Mouse (Mus musculus) lung, postnatal 0 days (tissue): ENCODE results near the gene Grik2. TPM values are rescaled to one million over a fixed set of nuclear protein-coding genes. Genes with fewer than 3 reads are reported as not detected.
"Not testable (repeated sequence)": the region's sequence is repeated elsewhere in the genome, so short reads cannot be mapped to it uniquely, and the experiment has no call there.

ENCODE experiments used
- ATAC-seq: fragments of 200-750 bp; cut with Nextera tagmentation; 2 replicates; pipeline ENCODE4 v1.8.0; 2017; ENCODE audit warnings: moderate library complexity
- DNase-seq: peaks from one replicate; pipeline ENCODE4 v3.0.0-alpha.2; 2016; ENCODE audit warnings: low spot score
- H3K27ac ChIP-seq: fragments of 300-500 bp; sonication (generic); 2 replicates; pipeline ENCODE4 v1.5.1; 2014; ENCODE audit warnings: antibody characterized with exemption, mild to moderate bottlenecking, low read length, mixed read lengths
- H3K27me3 ChIP-seq: fragments of 300-500 bp; sonication (generic); replicated peaks from 2 replicates; pipeline ENCODE4 v1.6.1; 2014; ENCODE audit warnings: low read length, mixed read lengths; ENCODE audit not compliant: insufficient read depth
- H3K36me3 ChIP-seq: fragments of 300-500 bp; sonication (generic); 2 replicates; pipeline ENCODE4 v1.6.1; 2014; ENCODE audit warnings: low read length, mixed read lengths; ENCODE audit not compliant: insufficient read depth
- H3K4me1 ChIP-seq: fragments of 300-500 bp; sonication (generic); 2 replicates; pipeline ENCODE4 v1.6.1; 2014; ENCODE audit warnings: antibody characterized with exemption, low read depth, low read length, mixed read lengths; ENCODE audit not compliant: insufficient read depth
- H3K4me2 ChIP-seq: fragments of 300-500 bp; sonication (generic); replicated peaks from 2 replicates; pipeline ENCODE4 v1.6.1; 2014; ENCODE audit warnings: low read depth, mild to moderate bottlenecking, low read length, moderate library complexity, mixed read lengths
- H3K4me3 ChIP-seq: fragments of 300-500 bp; sonication (generic); 2 replicates; pipeline ENCODE4 v1.5.1; 2014; ENCODE audit warnings: low read depth, low read length
- H3K9ac ChIP-seq: fragments of 300-500 bp; sonication (generic); replicated peaks from 2 replicates; pipeline ENCODE4 v1.6.1; 2014; ENCODE audit warnings: low read depth, mild to moderate bottlenecking
- H3K9me3 ChIP-seq: fragments of 300-500 bp; sonication (generic); 2 replicates; pipeline ENCODE4 v1.6.1; 2016; ENCODE audit warnings: low read length, mixed read lengths
- CTCF ChIP-seq: IDR thresholded peaks from 2 replicates; pipeline ENCODE4 v1.5.1; 2016; ENCODE audit warnings: antibody characterized with exemption, mild to moderate bottlenecking
- EP300 ChIP-seq: IDR thresholded peaks from 2 replicates; pipeline ENCODE4 v1.6.1; 2016; ENCODE audit warnings: antibody characterized with exemption, mild to moderate bottlenecking, control low read depth
- WGBS: fragments of 180-500 bp; shearing (Covaris S2); extraction: QIAGEN DNeasy Blood & Tissue Kit; methylation state at CpG from one replicate; pipeline ENCODE4 v1.1.7; 2014; 5-methylcytosine and 5-hydroxymethylcytosine counted together
- polyA plus RNA-seq: library from polyadenylated mRNA; unstranded; fragments of >200 nt; fragmentation: Nextera tagmentation; extraction: Ambion mirVana; gene quantifications from 2 replicates; pipeline ENCODE4 v1.2.1, GENCODE M21; 2015

Grik2 gene
- polyA plus RNA-seq, 1 experiment from 2014 or later = 0.12 TPM

- no peaks in the 10 kb centered on the region for H3K4me1 ChIP-seq
- H3K36me3 ChIP-seq = no peaks in the 10 kb centered on the region
- WGBS = 60% methylated on average over 2 of the region's 2 CpGs
- DNase-seq (no peak), ATAC-seq (no peak)
- H3K27me3 ChIP-seq = no peaks in the 10 kb centered on the region
- H3K9ac ChIP-seq = no peak overlapping the region
- H3K4me2 ChIP-seq = no peak overlapping the region
- TF ChIP-seq CTCF (no peak), EP300 (no peak)
- H3K27ac ChIP-seq = no peak overlapping the region
- H3K4me3 ChIP-seq = no peak overlapping the region
- no peaks in the 10 kb centered on the region; the same call in 1 of the 2 replicates for H3K9me3 ChIP-seq
Measured at GRCm38 (mm10) chr10:49437057-49437456, 351.5 kb downstream of the Grik2 start.

GRCm38 (mm10) chr10:49436301-49436700, 352.3 kb downstream of the Grik2 start:
- Histone ChIP-seq H3K9me3 (no peaks in the 10 kb centered on the region; the same call in 1 of the 2 replicates), H3K36me3 (no peaks in the 10 kb centered on the region), H3K4me1 (no peaks in the 10 kb centered on the region), H3K4me3 (no peak overlapping the region), H3K9ac (no peak overlapping the region), H3K27ac (no peak overlapping the region), H3K4me2 (no peak overlapping the region), H3K27me3 (no peaks in the 10 kb centered on the region)
- WGBS = 77% methylated on average over 2 of the region's 2 CpGs
- no peak for DNase-seq
- no peak for TF ChIP-seq EP300
- no peak for TF ChIP-seq CTCF
- no peak for ATAC-seq

- TF ChIP-seq EP300 (no peak), CTCF (no peak)
- no peak for DNase-seq
- no peaks in the 10 kb centered on the region for H3K27me3 ChIP-seq
- H3K9me3 ChIP-seq = no peaks in the 10 kb centered on the region; the same call in 1 of the 2 replicates
- 45% methylated on average over 2 of the region's 2 CpGs for WGBS
- no peak overlapping the region for H3K4me3 ChIP-seq
- no peaks in the 10 kb centered on the region for H3K4me1 ChIP-seq
- H3K36me3 ChIP-seq = no peaks in the 10 kb centered on the region
- no peak for ATAC-seq
- H3K9ac ChIP-seq = no peak overlapping the region
- H3K4me2 ChIP-seq = no peak overlapping the region
- no peak overlapping the region for H3K27ac ChIP-seq
Measured at GRCm38 (mm10) chr10:49432825-49433224, 355.7 kb downstream of the Grik2 start.

- not testable (repeated sequence) for DNase-seq, H3K27ac ChIP-seq, H3K36me3 ChIP-seq, H3K4me2 ChIP-seq, H3K4me3 ChIP-seq, H3K9ac ChIP-seq, H3K4me1 ChIP-seq, H3K27me3 ChIP-seq, ATAC-seq, H3K9me3 ChIP-seq
- WGBS = 83% methylated on average over 1 of the region's 1 CpGs
Measured at GRCm38 (mm10) chr10:49417206-49417605, 371.4 kb downstream of the Grik2 start.

- Histone ChIP-seq H3K4me2 (no peak overlapping the region), H3K9me3 (no peaks in the 10 kb centered on the region), H3K27me3 (no peaks in the 10 kb centered on the region), H3K4me1 (no peaks in the 10 kb centered on the region), H3K9ac (no peak overlapping the region), H3K27ac (no peak overlapping the region), H3K4me3 (no peak overlapping the region), H3K36me3 (no peaks in the 10 kb centered on the region)
- TF ChIP-seq EP300 (no peak), CTCF (no peak)
- 60% methylated on average over 3 of the region's 3 CpGs for WGBS
- DNase-seq (no peak), ATAC-seq (no peak)
Measured at GRCm38 (mm10) chr10:49382996-49383395, 405.6 kb downstream of the Grik2 start.

GRCm38 (mm10) chr10:49381852-49382251, 406.7 kb downstream of the Grik2 start:
- ATAC-seq = no peak
- Histone ChIP-seq H3K4me3 (no peak overlapping the region), H3K36me3 (no peaks in the 10 kb centered on the region), H3K27me3 (no peaks in the 10 kb centered on the region), H3K4me1 (no peaks in the 10 kb centered on the region), H3K27ac (no peak overlapping the region), H3K4me2 (no peak overlapping the region), H3K9ac (no peak overlapping the region), H3K9me3 (no peaks in the 10 kb centered on the region)
- TF ChIP-seq CTCF (no peak), EP300 (no peak)
- WGBS = 46% methylated on average over 2 of the region's 2 CpGs
- no peak for DNase-seq

GRCm38 (mm10) chr10:49368601-49369000, 420.0 kb downstream of the Grik2 start:
- no peaks in the 10 kb centered on the region for H3K4me1 ChIP-seq
- H3K27ac ChIP-seq = no peak overlapping the region
- 88% methylated on average over 2 of the region's 2 CpGs for WGBS
- ATAC-seq (no peak), DNase-seq (no peak)
- TF ChIP-seq CTCF (no peak), EP300 (no peak)
- no peak overlapping the region for H3K4me2 ChIP-seq
- H3K9ac ChIP-seq = no peak overlapping the region
- no peak overlapping the region for H3K4me3 ChIP-seq
- no peaks in the 10 kb centered on the region for H3K27me3 ChIP-seq
- no peaks in the 10 kb centered on the region for H3K9me3 ChIP-seq
- no peaks in the 10 kb centered on the region for H3K36me3 ChIP-seq
